Mouse (Mus musculus) kidney, embryonic 16.5 days (tissue): ENCODE data around the gene Mybph. TPM values are rescaled to one million over a fixed set of nuclear protein-coding genes. Genes with fewer than 3 reads are reported as not detected.
"Not testable (repeated sequence)": the region's sequence is repeated elsewhere in the genome, so short reads cannot be mapped to it uniquely, and the experiment has no call there.

Experiments
- ATAC-seq: fragments of 200-750 bp; cut with Nextera tagmentation; 2 replicates; pipeline ENCODE4 v1.8.0; 2017; ENCODE audit warnings: moderate TSS enrichment; ENCODE audit not compliant: low FRiP score, low TSS enrichment
- H3K27ac ChIP-seq: fragments of 300-500 bp; sonication (generic); 2 replicates; pipeline ENCODE4 v1.5.1; 2014; ENCODE audit warnings: low read length
- H3K27me3 ChIP-seq: fragments of 300-500 bp; sonication (generic); 2 replicates; pipeline ENCODE4 v1.6.1; 2014; ENCODE audit warnings: low read length, control low read depth, mixed read lengths; ENCODE audit not compliant: insufficient read depth
- H3K36me3 ChIP-seq: fragments of 300-500 bp; sonication (generic); 2 replicates; pipeline ENCODE4 v1.6.1; 2014; ENCODE audit warnings: low read length, control low read depth, mixed read lengths; ENCODE audit not compliant: insufficient read depth
- H3K4me1 ChIP-seq: fragments of 300-500 bp; sonication (generic); 2 replicates; pipeline ENCODE4 v1.6.1; 2014; ENCODE audit warnings: low read length, control low read depth, mixed read lengths; ENCODE audit not compliant: insufficient read depth
- H3K4me2 ChIP-seq: fragments of 300-500 bp; sonication (generic); replicated peaks from 2 replicates; pipeline ENCODE4 v1.6.1; 2014; ENCODE audit warnings: low read depth, low read length
- H3K4me3 ChIP-seq: fragments of 300-500 bp; sonication (generic); 2 replicates; pipeline ENCODE4 v1.5.1; 2014; ENCODE audit warnings: mild to moderate bottlenecking, low read length
- H3K9ac ChIP-seq: fragments of 300-500 bp; sonication (generic); replicated peaks from 2 replicates; pipeline ENCODE4 v1.6.1; 2014; ENCODE audit warnings: low read length
- H3K9me3 ChIP-seq: fragments of 300-500 bp; sonication (generic); 2 replicates; pipeline ENCODE4 v1.6.1; 2016; ENCODE audit warnings: low read length, control low read depth
- WGBS: fragments of 180-500 bp; shearing (Covaris S2); extraction: QIAGEN DNeasy Blood & Tissue Kit; methylation state at CpG from one replicate; pipeline ENCODE4 v1.1.7; 2014; 5-methylcytosine and 5-hydroxymethylcytosine counted together
- polyA plus RNA-seq: library from polyadenylated mRNA; unstranded; fragments of >200 nt; fragmentation: Nextera tagmentation; extraction: Ambion mirVana; gene quantifications from 2 replicates; pipeline ENCODE4 v1.2.1, GENCODE M21; 2015

Gene Mybph
- polyA plus RNA-seq, 1 experiment from 2014 or later: 1.7 TPM

DNA sequence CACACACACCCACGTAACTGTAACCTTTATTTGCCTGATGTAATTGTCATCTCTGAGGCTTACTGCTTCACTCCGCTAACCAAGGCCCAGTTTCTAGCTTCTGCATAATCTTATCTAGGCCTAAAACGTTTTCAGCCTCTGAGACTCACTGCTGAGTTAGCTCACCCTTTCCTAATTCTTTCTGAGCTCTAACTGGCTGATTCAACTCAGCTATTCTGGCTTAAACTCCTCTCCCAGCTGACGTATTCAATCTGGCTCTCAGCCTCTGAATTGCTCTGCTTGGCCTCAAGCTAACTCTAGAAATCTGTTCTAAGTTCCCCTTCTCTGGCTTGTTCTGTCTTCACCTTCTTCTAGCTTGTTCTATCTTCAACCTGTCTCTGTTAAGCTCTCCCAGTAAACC, 53.3 kb downstream of the Mybph start:
- H3K9me3 ChIP-seq: no peaks in the 10 kb centered on the region
- H3K4me2 ChIP-seq: no peak overlapping the region
- H3K9ac ChIP-seq: no peak overlapping the region
- H3K27me3 ChIP-seq: no peaks in the 10 kb centered on the region
- no peak for ATAC-seq
- H3K36me3 ChIP-seq: no peaks in the 10 kb centered on the region
- 58% methylated on average over 4 of the region's 4 CpGs for WGBS
- H3K27ac ChIP-seq: no peak overlapping the region
- peaks cover 9% of the 10 kb centered on the region for H3K4me1 ChIP-seq
- no peak overlapping the region for H3K4me3 ChIP-seq

GRCm38 (mm10) chr1:134249681-134250080, 56.4 kb downstream of the Mybph start:
- not testable (repeated sequence) for ATAC-seq, H3K4me2 ChIP-seq, H3K27me3 ChIP-seq, H3K9me3 ChIP-seq, H3K27ac ChIP-seq, H3K36me3 ChIP-seq, H3K4me1 ChIP-seq, H3K4me3 ChIP-seq, H3K9ac ChIP-seq
- 72% methylated on average over 1 of the region's 1 CpGs for WGBS

Other genes starting within 250 kb of the Mybph start
- 12.5 and 17.1 TPM in 2 replicates for gene Fmod, start 156.2 kb upstream of the Mybph start, polyA plus RNA-seq
- gene Btg2, start 114.3 kb upstream of the Mybph start, polyA plus RNA-seq: 36.2 and 38.2 TPM in 2 replicates
- 0.17 and 0.21 TPM in 2 replicates for gene Chit1, start 82.2 kb upstream of the Mybph start, polyA plus RNA-seq
- 0.85 and 1.4 TPM in 2 replicates for gene Chil1, start 11.3 kb upstream of the Mybph start, polyA plus RNA-seq
- gene Adora1, start 42.0 kb downstream of the Mybph start, polyA plus RNA-seq: 10.4 and 10.6 TPM in 2 replicates
- gene Myog, start 96.5 kb downstream of the Mybph start, polyA plus RNA-seq: 2.4 and 3.4 TPM in 2 replicates
- gene Ppfia4, start 139.5 kb downstream of the Mybph start, polyA plus RNA-seq: 3.6 and 3.9 TPM in 2 replicates
- gene Tmem183a, start 168.5 kb downstream of the Mybph start, polyA plus RNA-seq: 79.0 and 88.8 TPM in 2 replicates
- gene 4933406M09Rik, start 192.5 kb downstream of the Mybph start, polyA plus RNA-seq: not detected in 2 replicates
- 42.7 and 44.1 TPM in 2 replicates for gene Cyb5r1, start 212.1 kb downstream of the Mybph start, polyA plus RNA-seq
- gene Adipor1, start 221.9 kb downstream of the Mybph start, polyA plus RNA-seq: 98.2 and 101 TPM in 2 replicates